Mouse (Mus musculus): ENCODE data around the gene Fgd1. TPM values are rescaled to one million over a fixed set of nuclear protein-coding genes. Genes with fewer than 3 reads are reported as not detected.
A peak's percentile ranks its signal among the peaks of the same experiment; 100 is the strongest.

Fgd1 gene
- 10 to 100 TPM; 21.6 to 23.0 TPM for total RNA-seq (2021)
- long read RNA-seq, experiment 1, full-length matches to known transcripts = 1 of 4 reads
- long read RNA-seq, experiment 1, partial matches to known transcripts = 3 of 4 reads
- long read RNA-seq, experiment 1, other reads (novel, unspliced or antisense) = 0 of 4 reads
- long read RNA-seq, experiment 2, full-length matches to known transcripts = 9 of 17 reads
- long read RNA-seq, experiment 2, partial matches to known transcripts = 4 of 17 reads
- long read RNA-seq, experiment 2, other reads (novel, unspliced or antisense) = 4 of 17 reads

GRCm38 (mm10) chrX:151045850-151046249 lies at the start of gene Fgd1:
Fgd1 (plus strand) TSS chrX:151046150.
- no peak for DNase-seq (ENCODE audit: low spot score in 2 of 2)
- intact Hi-C loops (cut with DNase I) = no loop called here

GRCm38 (mm10) chrX:150996775-150997174 lies 49.2 kb upstream of the Fgd1 start:
- intact Hi-C loops (cut with DNase I) = no loop called here
- peak; percentile 17 to 33 for DNase-seq (ENCODE audit: low spot score in 2 of 2)

- intact Hi-C loops (cut with DNase I) = no loop called here
- DNase-seq (ENCODE audit: low spot score in 2 of 2) = peak; percentile 86 to 90
These were observed 28.7 kb upstream of the Fgd1 start, which contains the start of gene Gnl3l for GRCm38 (mm10) chrX:151016938-151017877. Gnl3l (minus strand) TSS chrX:151017322.

DNA sequence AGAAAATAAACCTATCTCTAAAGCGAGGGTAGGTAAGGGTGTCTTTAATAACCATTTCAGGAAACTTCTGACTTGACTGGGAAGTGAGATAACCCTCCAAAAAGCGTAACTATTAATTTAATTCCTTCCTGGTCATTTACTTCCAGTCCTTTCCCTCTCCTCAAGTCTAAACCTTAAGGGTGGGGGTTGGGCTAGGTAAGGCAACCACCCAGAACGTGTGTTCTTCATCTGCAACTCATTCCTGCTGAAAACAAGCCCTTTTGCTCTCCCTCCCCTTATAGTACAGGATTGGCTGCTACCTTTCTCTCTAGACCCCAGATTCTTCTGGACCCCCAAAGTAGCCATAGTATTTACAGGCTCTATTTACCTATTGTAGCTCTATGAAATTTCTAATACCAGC lies 28.1 kb upstream of the Fgd1 start:
- intact Hi-C loops (cut with DNase I) = no loop called here
- no peak for DNase-seq (ENCODE audit: low spot score in 2 of 2)

- intact Hi-C loops (cut with DNase I) = no loop called here
- DNase-seq (ENCODE audit: low spot score in 2 of 2) = no peak
These were observed 27.2 kb upstream of the Fgd1 start for GRCm38 (mm10) chrX:151018798-151019197.

DNA sequence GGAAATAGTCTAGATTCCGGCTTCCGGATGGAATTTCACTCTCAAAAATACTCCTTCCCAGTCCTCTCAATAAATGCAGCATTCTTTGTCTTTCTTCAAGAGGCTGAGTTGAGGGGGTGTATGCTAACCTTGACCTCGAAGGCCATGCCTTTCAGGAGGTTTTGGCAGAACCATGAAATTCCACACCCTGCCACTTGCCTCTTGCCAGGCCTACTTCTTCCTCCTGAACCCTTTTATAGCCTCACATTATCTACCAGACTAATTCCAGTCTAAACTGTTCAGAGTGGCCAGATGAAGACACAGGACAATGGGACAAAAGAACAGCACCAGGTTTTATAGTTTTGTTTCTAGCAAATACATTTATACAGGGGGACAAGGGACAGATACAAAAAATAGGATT lies 14.6 kb upstream of the Fgd1 start:
- DNase-seq (ENCODE audit: low spot score in 2 of 2) = no peak
- intact Hi-C loops (cut with DNase I) = no loop called here

DNA sequence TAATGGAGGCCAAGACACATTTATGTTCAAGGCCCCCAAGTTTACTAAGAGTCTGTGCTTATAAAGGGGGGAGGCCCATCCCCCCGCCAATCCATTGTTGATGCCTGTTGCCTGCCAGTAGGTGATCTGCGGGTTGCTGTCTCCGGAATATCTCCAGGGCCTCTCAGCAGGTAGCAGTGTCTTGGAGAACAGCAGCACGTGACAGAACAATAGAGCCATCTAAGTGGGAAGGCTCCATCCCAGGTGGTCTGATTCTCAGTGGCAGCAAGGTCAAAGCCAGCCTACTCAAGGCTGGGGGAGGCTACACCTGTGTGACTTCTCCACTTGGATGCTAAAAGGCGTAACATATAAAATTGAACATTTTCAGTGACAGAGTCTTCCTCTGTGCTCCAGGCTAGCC lies 4.7 kb upstream of the Fgd1 start:
- no peak for DNase-seq (ENCODE audit: low spot score in 2 of 2)
- intact Hi-C loops (cut with DNase I) = no loop called here

DNA sequence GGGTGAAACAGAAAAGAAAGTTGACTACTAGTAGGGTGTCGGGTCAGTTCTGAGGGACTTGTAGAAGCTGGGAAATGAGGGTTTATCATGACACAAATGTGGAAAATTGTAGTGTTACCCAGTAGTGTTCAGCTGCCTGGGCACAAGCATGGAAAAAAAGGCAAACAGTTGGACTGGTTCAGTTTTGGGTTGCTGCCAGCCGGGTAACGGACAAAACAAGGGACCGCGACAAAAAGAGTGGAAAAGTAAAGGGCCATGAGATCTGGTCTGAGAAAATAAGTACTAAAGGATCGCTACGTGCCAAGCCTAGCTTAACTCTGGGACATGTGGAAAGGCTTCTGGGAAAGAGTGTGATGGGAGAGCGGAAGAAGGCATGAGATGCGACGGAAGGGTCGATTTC lies 371 bp downstream of the Fgd1 start:
- no peak for DNase-seq (ENCODE audit: low spot score in 2 of 2)
- intact Hi-C loops (cut with DNase I) = no loop called here

- peak; percentile 66 to 73 for DNase-seq (ENCODE audit: low spot score in 2 of 2)
- intact Hi-C loops (cut with DNase I) = no loop called here
These were observed 954 bp downstream of the Fgd1 start for GRCm38 (mm10) chrX:151046777-151047430.

GRCm38 (mm10) chrX:151047431-151048058 lies 1.6 kb downstream of the Fgd1 start:
- peak in 1 of 2 experiments; percentile 6 for DNase-seq (ENCODE audit: low spot score in 2 of 2)
- intact Hi-C loops (cut with DNase I) = no loop called here

DNA sequence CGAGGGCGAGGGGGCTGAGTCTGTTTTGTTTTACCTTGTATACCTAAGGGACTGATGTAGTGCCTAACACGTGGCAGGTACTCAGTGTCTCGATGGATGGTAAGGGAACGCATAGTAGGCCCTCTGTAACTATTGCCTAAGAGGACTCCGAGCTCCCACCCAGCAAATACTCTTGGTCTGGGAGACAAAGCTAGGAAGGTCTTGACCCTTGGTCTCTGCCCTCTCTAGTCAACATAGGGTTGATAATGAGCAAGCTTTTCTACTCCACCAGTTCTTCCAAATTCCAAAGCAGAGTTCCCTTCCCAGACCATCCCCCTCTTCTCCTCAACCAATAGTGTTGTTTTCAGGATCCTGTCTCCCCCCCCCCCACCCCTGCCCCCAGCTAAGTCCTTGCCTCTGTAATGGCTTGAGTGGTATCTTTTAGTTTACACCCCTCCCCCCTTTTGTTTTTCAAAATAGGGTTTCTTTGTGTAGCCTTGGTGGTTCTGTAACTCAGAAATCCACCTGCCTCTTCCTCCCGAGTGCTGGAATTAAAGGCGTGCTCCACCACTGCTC lies 3.8 kb downstream of the Fgd1 start:
- intact Hi-C loops (cut with DNase I) = no loop called here
- no peak for DNase-seq (ENCODE audit: low spot score in 2 of 2)

DNA sequence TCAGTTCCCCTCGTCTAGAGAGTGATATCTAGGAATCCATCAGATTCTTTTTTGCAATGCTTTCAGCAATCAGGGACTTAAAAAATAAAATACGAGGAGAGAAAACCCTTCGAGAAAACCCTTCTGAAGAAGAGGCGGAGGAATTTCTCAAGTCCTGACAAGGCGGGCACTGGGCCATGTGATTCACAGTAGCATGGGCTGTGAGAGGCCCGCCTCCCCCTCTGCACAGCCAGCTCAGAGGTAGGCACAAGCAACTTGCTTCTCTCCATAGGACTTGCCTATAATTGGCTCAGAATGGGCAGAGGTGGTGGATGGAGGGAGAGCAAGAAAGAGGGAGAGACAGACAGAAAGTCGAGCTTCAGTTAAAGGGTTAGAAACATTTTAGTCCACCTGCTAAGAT lies 4.4 kb downstream of the Fgd1 start:
- intact Hi-C loops (cut with DNase I) = no loop called here
- DNase-seq (ENCODE audit: low spot score in 2 of 2) = peak; percentile 37 to 52

GRCm38 (mm10) chrX:151054489-151054888 lies 8.5 kb downstream of the Fgd1 start:
- no peak for DNase-seq (ENCODE audit: low spot score in 2 of 2)
- intact Hi-C loops (cut with DNase I) = no loop called here

- no peak for DNase-seq (ENCODE audit: low spot score in 2 of 2)
- intact Hi-C loops (cut with DNase I) = no loop called here
These were observed 9.6 kb downstream of the Fgd1 start for GRCm38 (mm10) chrX:151055559-151055958.

DNA sequence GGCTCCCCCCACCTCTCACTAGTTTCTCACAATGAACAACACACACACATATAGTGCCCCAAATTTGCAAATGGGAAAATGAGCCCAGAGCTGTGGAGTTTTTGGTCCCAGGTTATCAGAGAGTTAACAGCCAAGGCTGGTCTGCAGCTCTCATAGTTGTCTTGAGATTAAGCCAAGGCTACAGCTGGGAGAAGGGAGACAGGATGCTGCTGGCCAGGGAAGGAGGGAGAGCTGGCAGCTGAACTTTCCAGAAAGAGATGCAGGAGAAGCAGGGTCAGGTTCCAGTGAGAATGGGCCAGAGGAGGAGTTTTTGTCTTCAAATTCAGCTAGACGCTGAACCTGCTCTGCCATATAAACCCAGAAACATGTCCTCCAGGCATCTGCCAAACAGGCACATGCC lies 13.4 kb downstream of the Fgd1 start:
- intact Hi-C loops (cut with DNase I) = no loop called here

GRCm38 (mm10) chrX:151061615-151062299 lies 15.8 kb downstream of the Fgd1 start:
- no peak for DNase-seq (ENCODE audit: low spot score in 2 of 2)
- intact Hi-C loops (cut with DNase I) = no loop called here

More for the DNA sequence above, 13.4 kb downstream of the Fgd1 start:
- no peak for DNase-seq (ENCODE audit: low spot score in 2 of 2)

DNA sequence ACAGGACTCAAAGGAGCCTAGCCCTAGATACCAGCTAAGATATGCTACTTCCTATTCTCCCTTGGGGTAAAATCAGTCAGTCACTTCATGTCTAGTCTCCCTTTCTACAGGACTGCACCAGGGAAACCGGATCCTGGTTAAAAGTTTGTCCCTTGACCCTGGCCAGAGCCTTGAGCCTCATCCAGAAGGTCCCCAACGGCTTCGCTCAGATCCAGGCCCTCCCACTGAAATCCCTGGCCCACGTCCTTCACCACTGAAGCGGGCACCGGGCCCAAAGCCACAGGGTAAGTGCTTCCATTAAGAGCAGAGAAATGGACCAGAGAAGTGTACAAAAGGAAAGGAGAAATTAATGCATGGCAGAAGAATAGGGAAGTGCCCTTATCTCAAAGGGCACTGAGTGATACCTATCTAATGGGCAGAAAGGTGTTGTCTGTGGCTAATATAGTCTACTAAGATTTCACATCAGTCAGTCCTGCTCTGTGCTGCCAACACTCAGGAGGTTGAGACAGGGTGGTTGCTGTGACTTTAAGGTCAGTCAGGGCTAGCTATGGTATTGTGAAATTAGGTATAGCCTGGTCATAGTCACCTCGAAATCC lies 20.2 kb downstream of the Fgd1 start:
- DNase-seq (ENCODE audit: low spot score in 2 of 2) = no peak
- intact Hi-C loops (cut with DNase I) = no loop called here

DNA sequence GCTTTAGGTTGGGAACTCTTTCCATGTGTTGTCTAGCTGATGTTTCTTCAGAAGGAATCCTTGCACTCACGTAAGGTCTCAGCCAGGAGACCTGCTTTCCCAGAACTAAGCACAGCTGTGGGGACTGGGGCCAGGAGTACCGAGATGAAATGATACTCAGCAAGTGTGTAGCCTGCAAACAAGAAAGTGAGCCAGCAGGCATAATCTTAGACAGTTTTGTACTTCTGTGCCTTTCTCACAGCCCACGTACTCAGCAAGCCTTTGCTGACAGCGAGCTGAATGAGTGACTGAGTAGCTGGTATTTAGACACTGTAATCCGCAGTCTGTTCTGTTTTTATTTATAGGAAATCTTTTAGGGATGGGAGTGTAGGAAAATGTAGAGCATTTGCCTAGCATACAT lies 21.9 kb downstream of the Fgd1 start:
- peak in 1 of 2 experiments; percentile 49 for DNase-seq (ENCODE audit: low spot score in 2 of 2)

More for the DNA sequence above, 21.9 kb downstream of the Fgd1 start:
- intact Hi-C loops (cut with DNase I) = no loop called here

All from left cerebral cortex, postnatal 14 days (tissue).